Mouse (Mus musculus) olfactory bulb, adult 2 months (tissue): ENCODE data around the gene Cap1.

Experiments
- CTCF ChIP-seq: fragments of 200-500 bp; IDR thresholded peaks from 2 replicates; pipeline ENCODE4 v1.5.1; 2012; ENCODE audit warnings: low read depth, mild to moderate bottlenecking, low read length, moderate library complexity; ENCODE audit not compliant: insufficient read depth
- POLR2A ChIP-seq: fragments of 200-500 bp; IDR thresholded peaks from 2 replicates; pipeline ENCODE4 v1.6.1; 2012; ENCODE audit warnings: mild to moderate bottlenecking, low read depth, low read length, moderate library complexity; ENCODE audit not compliant: insufficient read depth

DNA sequence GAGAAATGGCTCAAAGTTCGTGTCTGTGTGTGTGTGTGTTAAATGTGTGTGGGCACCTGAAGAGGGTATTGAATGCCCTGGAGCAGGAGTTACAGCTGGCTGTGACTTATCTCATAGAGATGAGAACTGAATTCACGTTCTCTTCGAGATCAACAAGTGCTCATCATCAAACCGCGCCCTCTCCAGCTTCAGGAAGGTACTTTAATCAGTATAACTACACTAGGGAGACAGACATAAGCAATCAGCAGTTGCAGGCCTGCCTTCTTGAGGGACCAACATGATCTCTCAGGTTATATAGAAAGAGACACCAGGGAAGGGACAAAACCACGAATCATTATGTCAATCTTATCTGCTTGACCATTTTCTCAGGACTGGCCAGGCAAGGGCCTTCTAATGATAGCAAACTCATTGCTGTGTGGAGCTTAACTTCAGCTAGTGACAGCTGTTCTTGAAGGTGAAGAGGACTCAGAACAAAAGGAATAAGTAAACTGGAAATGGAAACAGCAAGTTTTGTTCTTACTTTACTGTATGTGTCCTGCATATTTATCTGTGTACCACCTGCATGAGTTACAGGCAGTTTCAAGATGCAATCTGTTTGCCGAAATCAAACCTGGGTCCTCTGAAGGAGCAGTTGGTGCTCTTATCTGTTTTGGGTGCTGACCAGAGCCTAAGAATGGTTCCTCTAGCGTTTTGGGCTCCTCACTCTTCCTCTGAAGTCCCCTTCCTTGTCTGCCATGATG lies 46.6 kb upstream of the Cap1 start:
- TF ChIP-seq POLR2A (no peak), CTCF (no peak)
